Mouse (Mus musculus): ENCODE data around the gene Zdhhc22. TPM values are rescaled to one million over a fixed set of nuclear protein-coding genes. Genes with fewer than 3 reads are reported as not detected.

Gene Zdhhc22
- total and polyA plus RNA-seq, 3 experiments, result 0.10 TPM; not detected in 2

DNA sequence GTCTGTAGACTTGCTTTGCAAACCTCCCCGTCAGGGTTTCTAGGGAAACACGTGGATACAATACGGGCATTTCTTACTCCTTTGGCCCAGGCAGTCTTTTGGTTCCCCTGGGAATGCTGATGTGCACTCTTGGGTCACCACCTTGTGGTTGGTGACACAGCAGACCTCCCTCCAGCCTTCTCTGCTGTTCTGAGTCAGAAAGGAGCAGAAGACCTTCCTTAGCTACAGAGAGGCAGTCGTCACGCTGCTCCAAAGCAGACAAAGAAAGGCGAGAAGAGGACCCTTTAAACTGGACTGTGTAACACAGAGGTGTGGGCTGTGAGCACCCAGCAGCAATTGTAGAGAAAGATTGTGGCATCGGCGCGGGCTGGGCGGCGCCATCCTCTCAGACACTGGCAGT lies 49.1 kb downstream of the Zdhhc22 start:
- Histone ChIP-seq H3K36me3 (ENCODE audit: control insufficient read depth in 1 of 2, insufficient read depth in 2 of 2, low read length in 2 of 2) (peaks cover 0 to 5% of the 10 kb centered on the region in 2 experiments; a peak in 1 of 4 replicates), H3K27ac (ENCODE audit: control insufficient read depth, low read depth, low read length) (no peak overlapping the region), H3K9ac (ENCODE audit: control insufficient read depth, low read depth, low read length, poor library complexity, severe bottlenecking) (no peak overlapping the region), H3K4me3 (ENCODE audit: control insufficient read depth in 1 of 2, insufficient read depth in 1 of 2, low read depth in 2 of 2, low read length in 2 of 2) (no peak overlapping the region), H3K9me3 (replicated peaks; ENCODE audit: insufficient read depth, low read length) (no peaks in the 10 kb centered on the region), H3K4me1 (ENCODE audit: control insufficient read depth in 1 of 2, insufficient read depth in 2 of 2, low read length in 2 of 2) (peaks cover 0 to 4% of the 10 kb centered on the region in 2 experiments; a peak in 2 of 4 replicates), H3K27me3 (ENCODE audit: control insufficient read depth in 1 of 2, insufficient read depth in 2 of 2, low read length in 2 of 2) (peaks cover 7 to 9% of the 10 kb centered on the region in 2 experiments), H3K79me2 (ENCODE audit: control insufficient read depth, insufficient read depth, low read length, poor library complexity) (no peaks in the 10 kb centered on the region)
- TF ChIP-seq UBTF (IDR thresholded peaks at IDR 0.05; ENCODE audit: borderline replicate concordance, insufficient read depth, low read depth, low read length), result no peak
- no peak for TF ChIP-seq USF2 (IDR thresholded peaks at IDR 0.05; ENCODE audit: borderline replicate concordance in 1 of 2, insufficient read depth in 1 of 2, low read depth in 1 of 2, low read length in 2 of 2)
- no peak for TF ChIP-seq NRF1 (IDR thresholded peaks at IDR 0.05; ENCODE audit: insufficient read depth, low read depth, low read length, poor library complexity, severe bottlenecking)
- TF ChIP-seq CTCF (IDR thresholded peaks at IDR 0.05 in 2 of 3, conservative IDR thresholded peaks at IDR 0.05 in 1 of 3; ENCODE audit: control insufficient read depth in 1 of 3, insufficient read depth in 1 of 3, low read depth in 2 of 3, low read length in 3 of 3, poor library complexity in 1 of 3, severe bottlenecking in 1 of 3), result no peak
- TF ChIP-seq E2F4 (IDR thresholded peaks at IDR 0.05; ENCODE audit: borderline replicate concordance, low read depth, low read length), result no peak
- TF ChIP-seq ZMIZ1 (IDR thresholded peaks at IDR 0.05; ENCODE audit: low read depth, low read length), result no peak
- TF ChIP-seq ZKSCAN1 (IDR thresholded peaks at IDR 0.05; ENCODE audit: low read depth, low read length), result no peak
- no peak for TF ChIP-seq ELF1 (IDR thresholded peaks at IDR 0.05; ENCODE audit: low read depth, low read length)
- TF ChIP-seq POLR2AphosphoS2 (IDR thresholded peaks at IDR 0.05; ENCODE audit: low read length), result no peak
- no peak for TF ChIP-seq BHLHE40 (IDR thresholded peaks at IDR 0.05; ENCODE audit: borderline replicate concordance, low read depth, low read length)
- no peak for TF ChIP-seq RAD21 (IDR thresholded peaks at IDR 0.05; ENCODE audit: low read depth, low read length)
- no peak for TF ChIP-seq MXI1 (IDR thresholded peaks at IDR 0.05; ENCODE audit: low read depth, low read length)
- TF ChIP-seq MYC (IDR thresholded peaks at IDR 0.05; ENCODE audit: low read depth, low read length), result no peak
- no peak for TF ChIP-seq GATA1 (IDR thresholded peaks at IDR 0.05; ENCODE audit: low read depth, low read length)
- no peak for DNase-seq (ENCODE audit: low read depth, low spot score)

GRCm38 (mm10) chr12:86938571-86938970 lies 51.7 kb downstream of the Zdhhc22 start:
- Histone ChIP-seq H3K4me3 (ENCODE audit: control insufficient read depth in 1 of 2, insufficient read depth in 1 of 2, low read depth in 2 of 2, low read length in 2 of 2) (no peak overlapping the region), H3K27me3 (ENCODE audit: control insufficient read depth in 1 of 2, insufficient read depth in 2 of 2, low read length in 2 of 2) (peaks cover 7 to 9% of the 10 kb centered on the region in 2 experiments), H3K36me3 (ENCODE audit: control insufficient read depth in 1 of 2, insufficient read depth in 2 of 2, low read length in 2 of 2) (peaks cover 0 to 2% of the 10 kb centered on the region in 2 experiments; a peak in 2 of 4 replicates), H3K27ac (ENCODE audit: control insufficient read depth, low read depth, low read length) (no peak overlapping the region), H3K9ac (ENCODE audit: control insufficient read depth, low read depth, low read length, poor library complexity, severe bottlenecking) (no peak overlapping the region), H3K79me2 (ENCODE audit: control insufficient read depth, insufficient read depth, low read length, poor library complexity) (no peaks in the 10 kb centered on the region), H3K9me3 (replicated peaks; ENCODE audit: insufficient read depth, low read length) (no peaks in the 10 kb centered on the region), H3K4me1 (ENCODE audit: control insufficient read depth in 1 of 2, insufficient read depth in 2 of 2, low read length in 2 of 2) (peaks cover 0 to 5% of the 10 kb centered on the region in 2 experiments; a peak in 1 of 4 replicates)
- DNase-seq (ENCODE audit: low read depth, low spot score), result no peak
- TF ChIP-seq EP300 (IDR thresholded peaks at IDR 0.05; ENCODE audit: low read depth in 1 of 2, low read length in 2 of 2) (0 out of 4 replicates have a peak, but pooled peaks of 1 of the 2 experiments have one; percentile 14), POLR2A (IDR thresholded peaks at IDR 0.05; ENCODE audit: control insufficient read depth in 1 of 2, insufficient read depth in 1 of 2, low read depth in 1 of 2, low read length in 2 of 2, poor library complexity in 1 of 2) (no peak), MEF2A (IDR thresholded peaks at IDR 0.05; ENCODE audit: extremely low read depth, insufficient replicate concordance, low read depth, low read length, poor library complexity, severe bottlenecking) (no peak), POLR2AphosphoS5 (IDR thresholded peaks at IDR 0.05; ENCODE audit: borderline replicate concordance, low read depth, low read length) (no peak), ELF1 (IDR thresholded peaks at IDR 0.05; ENCODE audit: low read depth, low read length) (no peak), ETS1 (IDR thresholded peaks at IDR 0.05; ENCODE audit: low read depth, low read length) (0 out of 2 replicates have a peak, but pooled peaks have one; percentile 25), SIN3A (IDR thresholded peaks at IDR 0.05; ENCODE audit: low read length) (no peak), CTCF (IDR thresholded peaks at IDR 0.05 in 2 of 3, conservative IDR thresholded peaks at IDR 0.05 in 1 of 3; ENCODE audit: control insufficient read depth in 1 of 3, insufficient read depth in 1 of 3, low read depth in 2 of 3, low read length in 3 of 3, poor library complexity in 1 of 3, severe bottlenecking in 1 of 3) (no peak), GATA1 (IDR thresholded peaks at IDR 0.05; ENCODE audit: low read depth, low read length) (no peak), TCF12 (IDR thresholded peaks at IDR 0.05; ENCODE audit: low read depth, low read length) (no peak), BHLHE40 (IDR thresholded peaks at IDR 0.05; ENCODE audit: borderline replicate concordance, low read depth, low read length) (no peak)
